Mouse (Mus musculus) stomach, postnatal 0 days (tissue): ENCODE results near the gene Gm9958.

Experiments
- CTCF ChIP-seq: IDR thresholded peaks from 2 replicates; pipeline ENCODE4 v1.5.1; 2016; ENCODE audit warnings: antibody characterized with exemption, low read depth, mild to moderate bottlenecking, moderate library complexity
- EP300 ChIP-seq: optimal IDR thresholded peaks from 2 replicates; pipeline ENCODE3; 2016; ENCODE audit warnings: antibody characterized with exemption

- no peak for TF ChIP-seq CTCF
- TF ChIP-seq EP300: no peak
Measured at GRCm38 (mm10) chr5:90366121-90367066, 610 bp upstream of the Gm9958 start, which contains the start of gene Ankrd17.
